Mouse (Mus musculus): ENCODE results near the gene Mcm3ap. TPM values are rescaled to one million over a fixed set of nuclear protein-coding genes. Genes with fewer than 3 reads are reported as not detected.

Gene Mcm3ap
- polyA plus RNA-seq, 1 experiment from 2014 or later = 81.7 TPM

GRCm38 (mm10) chr10:76504271-76504943 lies 35.7 kb downstream of the Mcm3ap start:
- Histone ChIP-seq H3K9me3 (no peaks in the 10 kb centered on the region), H3K27me3 (no peaks in the 10 kb centered on the region), H3K4me2 (replicated peaks) (no peak overlapping the region), H3K36me3 (peaks cover 88% of the 10 kb centered on the region), H3K4me3 (no peak overlapping the region), H3K27ac (replicated peaks) (no peak overlapping the region), H3K4me1 (no peaks in the 10 kb centered on the region), H3K9ac (replicated peaks) (no peak overlapping the region)
- no peak for ATAC-seq (ENCODE audit: low FRiP score, low read depth)
- WGBS = 92% methylated on average over 11 of the region's 11 CpGs

- Histone ChIP-seq H3K27me3 (no peaks in the 10 kb centered on the region), H3K4me3 (no peak overlapping the region), H3K4me1 (no peaks in the 10 kb centered on the region), H3K9me3 (no peaks in the 10 kb centered on the region), H3K4me2 (replicated peaks) (no peak overlapping the region), H3K9ac (replicated peaks) (no peak overlapping the region), H3K27ac (replicated peaks) (no peak overlapping the region), H3K36me3 (peaks cover 86% of the 10 kb centered on the region)
- 88% methylated on average over 7 of the region's 7 CpGs for WGBS
- no peak for ATAC-seq (ENCODE audit: low FRiP score, low read depth)
These were observed 37.1 kb downstream of the Mcm3ap start for GRCm38 (mm10) chr10:76505865-76506264.

GRCm38 (mm10) chr10:76512965-76513583 lies 44.3 kb downstream of the Mcm3ap start:
- Histone ChIP-seq H3K4me3 (no peak overlapping the region), H3K4me2 (replicated peaks) (no peak overlapping the region), H3K36me3 (peaks cover 78% of the 10 kb centered on the region), H3K9ac (replicated peaks) (no peak overlapping the region), H3K27me3 (no peaks in the 10 kb centered on the region), H3K27ac (replicated peaks) (no peak overlapping the region), H3K9me3 (peaks cover 1% of the 10 kb centered on the region; the same call in 1 of the 2 replicates), H3K4me1 (no peaks in the 10 kb centered on the region)
- WGBS = 47% methylated on average over 5 of the region's 5 CpGs
- peak; percentile 72 for ATAC-seq (ENCODE audit: low FRiP score, low read depth)

- no peaks in the 10 kb centered on the region for H3K27me3 ChIP-seq
- peaks cover 27% of the 10 kb centered on the region for H3K36me3 ChIP-seq
- H3K4me3 ChIP-seq = peak overlapping the region; percentile 80
- WGBS = 3% methylated on average over 11 of the region's 11 CpGs
- H3K4me2 ChIP-seq (replicated peaks) = peak overlapping the region; percentile 81
- H3K9ac ChIP-seq (replicated peaks) = peak overlapping the region; percentile 55
- ATAC-seq (ENCODE audit: low FRiP score, low read depth) = no peak; the same call in 1 of the 2 replicates
- H3K4me1 ChIP-seq = peaks cover 28% of the 10 kb centered on the region
- no peaks in the 10 kb centered on the region for H3K9me3 ChIP-seq
- H3K27ac ChIP-seq (replicated peaks) = peak overlapping the region; percentile 79
These were observed 62.2 kb downstream of the Mcm3ap start for GRCm38 (mm10) chr10:76530922-76531321.

- Histone ChIP-seq H3K27ac (replicated peaks) (peak within 1 kb of the TSS; percentile 79), H3K4me2 (replicated peaks) (peak within 1 kb of the TSS; percentile 81), H3K9ac (replicated peaks) (peak within 1 kb of the TSS; percentile 85), H3K36me3 (peaks cover 32% of the 10 kb centered on the region), H3K27me3 (no peaks in the 10 kb centered on the region), H3K4me1 (peaks cover 28% of the 10 kb centered on the region), H3K9me3 (no peaks in the 10 kb centered on the region), H3K4me3 (peak within 1 kb of the TSS; percentile 80)
- under 1% methylated on average over 37 of the region's 37 CpGs for WGBS
- peak; percentile 99 for ATAC-seq (ENCODE audit: low FRiP score, low read depth)
These were observed 62.6 kb downstream of the Mcm3ap start, which contains the start of gene Lss for GRCm38 (mm10) chr10:76531375-76531774. Gene Lss, plus strand, starts transcription at chr10:76531588.

GRCm38 (mm10) chr10:76531828-76532227 lies 63.1 kb downstream of the Mcm3ap start:
- peak; percentile 23; the same call in 1 of the 2 replicates for ATAC-seq (ENCODE audit: low FRiP score, low read depth)

GRCm38 (mm10) chr10:76535526-76535925 lies 66.8 kb downstream of the Mcm3ap start:
- H3K27ac ChIP-seq (replicated peaks) = no peak overlapping the region
- no peak overlapping the region for H3K9ac ChIP-seq (replicated peaks)
- peaks cover 71% of the 10 kb centered on the region for H3K36me3 ChIP-seq
- no peaks in the 10 kb centered on the region for H3K9me3 ChIP-seq
- H3K27me3 ChIP-seq = no peaks in the 10 kb centered on the region
- no peak overlapping the region for H3K4me2 ChIP-seq (replicated peaks)
- H3K4me1 ChIP-seq = peaks cover 24% of the 10 kb centered on the region
- 97% methylated on average over 7 of the region's 7 CpGs for WGBS
- no peak for ATAC-seq (ENCODE audit: low FRiP score, low read depth)
- no peak overlapping the region for H3K4me3 ChIP-seq

More at GRCm38 (mm10) chr10:76531828-76532227, 63.1 kb downstream of the Mcm3ap start:
- no peaks in the 10 kb centered on the region for H3K27me3 ChIP-seq
- H3K27ac ChIP-seq (replicated peaks) = peak overlapping the region; percentile 79
- H3K36me3 ChIP-seq = peaks cover 36% of the 10 kb centered on the region
- H3K4me1 ChIP-seq = peaks cover 28% of the 10 kb centered on the region
- no peaks in the 10 kb centered on the region for H3K9me3 ChIP-seq
- H3K4me2 ChIP-seq (replicated peaks) = peak overlapping the region; percentile 81
- WGBS = 1% methylated on average over 14 of the region's 14 CpGs
- peak overlapping the region; percentile 80 for H3K4me3 ChIP-seq
- peak overlapping the region; percentile 85 for H3K9ac ChIP-seq (replicated peaks)

GRCm38 (mm10) chr10:76537619-76538018 lies 68.9 kb downstream of the Mcm3ap start:
- H3K4me2 ChIP-seq (replicated peaks) = no peak overlapping the region
- no peak overlapping the region for H3K27ac ChIP-seq (replicated peaks)
- H3K4me3 ChIP-seq = no peak overlapping the region
- no peak for ATAC-seq (ENCODE audit: low FRiP score, low read depth)
- H3K27me3 ChIP-seq = no peaks in the 10 kb centered on the region
- H3K36me3 ChIP-seq = peaks cover 92% of the 10 kb centered on the region
- 91% methylated on average over 9 of the region's 9 CpGs for WGBS
- H3K9ac ChIP-seq (replicated peaks) = no peak overlapping the region
- H3K4me1 ChIP-seq = peaks cover 9% of the 10 kb centered on the region
- H3K9me3 ChIP-seq = no peaks in the 10 kb centered on the region

- WGBS = 94% methylated on average over 11 of the region's 11 CpGs
These were observed 72.8 kb downstream of the Mcm3ap start for GRCm38 (mm10) chr10:76541336-76542085.

GRCm38 (mm10) chr10:76542636-76543375 lies 74.1 kb downstream of the Mcm3ap start:
- Histone ChIP-seq H3K27ac (replicated peaks) (no peak overlapping the region), H3K9ac (replicated peaks) (no peak overlapping the region), H3K4me3 (no peak overlapping the region), H3K27me3 (no peaks in the 10 kb centered on the region), H3K4me1 (no peaks in the 10 kb centered on the region), H3K4me2 (replicated peaks) (no peak overlapping the region), H3K9me3 (no peaks in the 10 kb centered on the region), H3K36me3 (peaks cover 98% of the 10 kb centered on the region)
- WGBS = 90% methylated on average over 10 of the region's 10 CpGs
- no peak for ATAC-seq (ENCODE audit: low FRiP score, low read depth)

More at GRCm38 (mm10) chr10:76541336-76542085, 72.8 kb downstream of the Mcm3ap start:
- Histone ChIP-seq H3K27me3 (no peaks in the 10 kb centered on the region), H3K4me3 (no peak overlapping the region), H3K4me1 (no peaks in the 10 kb centered on the region), H3K36me3 (peaks cover 98% of the 10 kb centered on the region), H3K9ac (replicated peaks) (no peak overlapping the region), H3K27ac (replicated peaks) (no peak overlapping the region), H3K4me2 (replicated peaks) (no peak overlapping the region), H3K9me3 (no peaks in the 10 kb centered on the region)
- no peak for ATAC-seq (ENCODE audit: low FRiP score, low read depth)

GRCm38 (mm10) chr10:76546566-76546965 lies 77.8 kb downstream of the Mcm3ap start:
- Histone ChIP-seq H3K27me3 (no peaks in the 10 kb centered on the region), H3K4me3 (no peak overlapping the region), H3K27ac (replicated peaks) (no peak overlapping the region), H3K4me2 (replicated peaks) (no peak overlapping the region), H3K9ac (replicated peaks) (no peak overlapping the region), H3K9me3 (no peaks in the 10 kb centered on the region), H3K36me3 (peaks cover 100% of the 10 kb centered on the region), H3K4me1 (no peaks in the 10 kb centered on the region)
- 90% methylated on average over 8 of the region's 8 CpGs for WGBS
- ATAC-seq (ENCODE audit: low FRiP score, low read depth) = no peak

All from midbrain, embryonic 12.5 days (tissue).